Mouse (Mus musculus): Measurements from ENCODE around the gene Rab7b.

The Rab7b gene

GRCm38 (mm10) chr1:131739481-131740160, 51.1 kb downstream of the Rab7b start:
- DNase-seq (ENCODE audit: low read depth), result no peak

GRCm38 (mm10) chr1:131743868-131744464, 55.5 kb downstream of the Rab7b start, which contains the start of gene Slc26a9:
Gene Slc26a9 (plus strand): TSS chr1:131744022.
- DNase-seq (ENCODE audit: low read depth), result no peak

GRCm38 (mm10) chr1:131745391-131745790, 56.9 kb downstream of the Rab7b start:
- DNase-seq (ENCODE audit: low read depth), result no peak

- DNase-seq (ENCODE audit: low read depth), result no peak
Observed at GRCm38 (mm10) chr1:131747761-131748160, 59.3 kb downstream of the Rab7b start.

- no peak for DNase-seq (ENCODE audit: low read depth)
Observed at GRCm38 (mm10) chr1:131748636-131749035, 60.1 kb downstream of the Rab7b start.

GRCm38 (mm10) chr1:131749706-131750545, 61.4 kb downstream of the Rab7b start:
- no peak for DNase-seq (ENCODE audit: low read depth)

- no peak for DNase-seq (ENCODE audit: low read depth)
Observed at GRCm38 (mm10) chr1:131751181-131751890, 62.8 kb downstream of the Rab7b start.

GRCm38 (mm10) chr1:131751891-131752311, 63.4 kb downstream of the Rab7b start:
- DNase-seq (ENCODE audit: low read depth), result no peak

GRCm38 (mm10) chr1:131754212-131754829, 65.8 kb downstream of the Rab7b start:
- DNase-seq (ENCODE audit: low read depth), result no peak

- no peak for DNase-seq (ENCODE audit: low read depth)
Observed at GRCm38 (mm10) chr1:131754916-131755315, 66.4 kb downstream of the Rab7b start.

- no peak for DNase-seq (ENCODE audit: low read depth)
Observed at GRCm38 (mm10) chr1:131757211-131757610, 68.7 kb downstream of the Rab7b start.

- DNase-seq (ENCODE audit: low read depth), result no peak
Observed at GRCm38 (mm10) chr1:131758796-131759195, 70.3 kb downstream of the Rab7b start.

- DNase-seq (ENCODE audit: low read depth), result no peak
Observed at GRCm38 (mm10) chr1:131759667-131760427, 71.4 kb downstream of the Rab7b start.

GRCm38 (mm10) chr1:131760428-131760820, 71.9 kb downstream of the Rab7b start:
- DNase-seq (ENCODE audit: low read depth), result no peak

GRCm38 (mm10) chr1:131761079-131761831, 72.8 kb downstream of the Rab7b start:
- no peak for DNase-seq (ENCODE audit: low read depth)

GRCm38 (mm10) chr1:131763683-131764082, 75.2 kb downstream of the Rab7b start:
- no peak for DNase-seq (ENCODE audit: low read depth)

- DNase-seq (ENCODE audit: low read depth), result no peak
Observed at GRCm38 (mm10) chr1:131764581-131765338, 76.3 kb downstream of the Rab7b start.

Measured in naive thymus-derived CD4-positive, alpha-beta T cell, adult 2 months (primary cell).